Mouse (Mus musculus): ENCODE measurements around the gene Etl4.
A peak's percentile ranks its signal among the peaks of the same experiment; 100 is the strongest.

The Etl4 gene

DNA sequence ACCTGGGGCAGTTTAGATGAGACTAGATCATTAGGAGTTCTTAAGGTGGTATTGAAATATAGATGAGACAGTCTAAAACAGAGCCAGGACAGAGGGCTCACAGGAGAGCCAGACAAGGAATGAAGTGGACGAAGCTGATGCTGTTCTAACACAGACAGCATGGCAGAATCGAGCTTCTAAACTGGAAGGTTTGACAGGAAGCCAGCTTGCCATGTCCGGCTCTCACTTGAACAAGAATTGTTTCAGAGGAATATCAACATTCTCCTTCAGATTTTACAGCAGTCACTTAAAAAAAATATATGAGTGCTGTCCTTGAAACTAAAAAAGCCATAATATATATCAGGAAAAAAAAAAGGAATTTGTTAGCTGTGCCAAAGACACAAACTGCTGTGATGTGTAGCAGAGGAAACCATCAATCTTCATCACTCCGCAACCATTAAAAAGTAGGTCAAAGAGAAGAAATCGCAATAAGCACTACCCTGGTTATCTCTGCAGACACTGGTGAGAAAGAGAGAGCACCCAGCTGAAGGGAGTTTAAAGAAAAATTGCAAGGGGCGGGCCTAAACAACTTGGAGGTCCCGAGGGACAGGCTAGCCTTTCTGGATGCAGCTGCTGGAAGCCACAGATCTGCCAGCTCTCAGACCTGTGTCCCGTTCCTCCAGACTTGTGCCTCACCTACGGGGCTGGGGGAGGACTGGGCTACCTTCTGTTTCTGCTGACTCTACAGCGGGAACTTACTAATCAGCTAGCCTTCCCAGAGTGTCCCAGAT is 534.3 kb downstream of the Etl4 start:
- DNase-seq (ENCODE audit: low read depth) = no peak

DNA sequence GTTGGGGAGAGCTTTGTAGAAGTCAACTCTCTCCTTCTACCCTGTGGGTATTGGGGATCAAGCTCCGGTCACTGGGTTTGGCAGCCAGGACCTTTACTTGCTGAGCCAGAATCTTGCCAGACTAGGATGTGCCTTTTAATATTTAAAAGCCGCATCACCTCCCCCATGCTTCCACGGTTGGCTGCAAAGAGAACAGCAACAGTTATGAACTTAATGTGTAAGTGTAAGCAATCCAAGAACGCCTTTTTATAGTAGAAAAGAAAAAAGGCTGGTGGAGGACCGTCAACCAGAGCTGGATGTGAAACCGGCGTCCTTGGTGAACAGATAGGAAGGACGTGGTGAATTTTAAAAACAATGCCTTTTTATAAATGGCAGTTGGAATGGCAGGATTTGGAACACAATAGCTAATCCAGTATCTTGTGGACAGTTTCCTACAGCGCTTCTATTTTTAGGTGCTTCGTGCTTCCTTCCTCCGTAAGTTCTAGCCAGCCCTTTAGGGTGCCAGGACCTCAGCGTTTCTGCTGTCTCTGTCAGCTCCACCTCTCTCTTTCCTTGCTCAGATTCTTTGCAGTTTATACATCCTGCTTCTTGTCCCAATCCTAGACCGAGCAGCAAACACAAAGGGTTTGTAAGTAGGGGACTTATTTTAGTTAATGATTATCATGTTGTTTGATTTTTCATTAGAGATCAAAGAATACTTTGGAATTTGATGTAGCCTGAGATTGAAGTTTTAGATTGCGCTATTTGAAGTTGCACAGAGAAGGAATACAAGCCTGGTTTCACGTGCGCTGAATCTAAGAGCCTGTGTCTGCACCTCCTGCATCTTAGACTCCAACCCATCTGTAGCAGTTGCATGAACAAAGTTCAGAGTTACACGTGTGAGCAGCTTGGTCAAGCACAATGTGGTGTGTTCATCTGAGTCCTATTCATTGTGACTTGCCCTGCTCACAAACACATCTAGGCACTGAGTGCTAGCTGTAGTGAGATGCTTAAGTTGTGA is 535.9 kb downstream of the Etl4 start:
- no peak for DNase-seq (ENCODE audit: low read depth)

GRCm38 (mm10) chr2:20446180-20446579 is 536.6 kb downstream of the Etl4 start:
- DNase-seq (ENCODE audit: low read depth) = no peak

- no peak for DNase-seq (ENCODE audit: low read depth)
These were observed 541.4 kb downstream of the Etl4 start for GRCm38 (mm10) chr2:20450945-20451344.

DNA sequence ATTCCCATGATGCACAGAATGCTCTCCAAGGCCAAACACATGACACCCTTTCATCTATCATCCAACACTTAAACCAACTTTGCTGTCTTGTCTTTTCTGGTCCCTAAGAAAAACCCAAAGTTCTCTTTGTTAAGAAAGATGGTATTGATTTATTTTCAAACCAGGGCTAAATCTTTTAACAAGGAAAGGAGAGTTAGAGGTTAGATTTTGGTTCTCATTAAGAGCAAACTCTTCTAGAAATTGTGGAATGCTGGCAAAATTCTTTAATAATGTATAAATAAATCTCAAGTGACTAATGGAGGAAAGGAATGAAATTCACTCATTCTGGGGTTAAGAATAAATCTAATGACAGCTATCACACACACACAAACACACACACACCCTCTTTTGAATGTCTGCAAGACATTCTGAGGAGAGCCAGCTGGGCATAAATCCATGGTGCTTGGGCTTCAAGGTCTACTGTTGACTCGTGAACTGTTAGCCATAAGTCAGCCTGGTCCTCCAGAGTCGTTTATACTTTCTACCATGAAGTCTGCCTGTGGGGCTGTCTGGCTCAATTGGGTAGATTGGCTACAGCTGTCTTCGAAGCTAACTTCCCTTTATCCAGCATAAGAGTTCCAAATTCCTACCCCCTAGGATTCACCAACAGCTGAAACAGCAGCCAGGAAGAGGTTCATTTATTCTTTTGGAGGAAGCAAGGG is 544.1 kb downstream of the Etl4 start:
- DNase-seq (ENCODE audit: low read depth) = peak; percentile 40

DNA sequence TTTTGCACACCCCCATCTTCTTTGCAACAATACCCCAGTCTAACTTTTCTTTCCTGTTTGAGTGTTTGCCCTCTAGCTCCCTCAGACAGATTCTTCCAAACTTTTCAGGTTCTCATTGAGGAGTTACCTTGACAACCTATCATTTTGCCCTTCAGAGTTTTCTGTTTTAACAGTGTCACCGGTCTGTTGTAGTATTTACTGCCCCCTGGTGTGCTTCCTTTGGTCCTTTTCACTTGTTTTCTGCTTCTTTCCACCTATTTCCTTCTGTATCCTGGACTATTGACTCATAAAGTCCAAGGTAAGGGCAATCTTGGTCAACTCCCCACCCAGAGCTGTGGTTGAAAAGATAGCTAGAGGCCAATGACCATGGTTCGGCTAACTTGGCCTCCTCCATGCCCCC is 569.6 kb downstream of the Etl4 start:
- DNase-seq (ENCODE audit: low read depth) = no peak

DNA sequence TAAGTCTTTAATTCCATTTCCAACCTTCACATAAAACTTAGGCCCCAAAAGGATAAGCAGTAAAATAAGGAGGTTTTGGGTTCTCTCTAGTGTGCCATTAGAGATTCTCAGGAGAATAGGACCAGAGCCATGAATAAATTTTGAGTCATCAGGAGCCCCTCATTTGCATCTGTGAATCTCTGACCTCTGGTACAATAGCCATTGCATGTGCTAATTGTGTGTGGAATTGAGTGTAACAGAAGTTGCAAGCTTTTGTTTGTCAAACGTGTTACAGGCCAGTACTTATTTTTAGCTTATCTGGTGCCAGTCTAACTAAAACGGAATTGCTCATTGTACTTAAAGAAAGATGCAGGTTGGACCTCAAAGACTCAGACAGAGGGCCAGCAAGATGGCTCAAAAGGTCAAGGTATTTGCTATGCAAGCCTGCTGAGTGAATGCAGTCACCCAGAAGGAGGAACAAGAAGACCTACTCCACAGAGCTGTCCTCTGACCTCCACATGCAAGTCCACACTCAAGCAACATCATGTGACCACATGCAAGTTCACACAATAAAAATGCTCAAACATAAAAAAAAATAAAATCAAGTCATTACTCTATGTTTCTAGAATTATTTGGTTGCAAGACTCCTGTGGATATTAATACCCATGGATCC is 576.7 kb downstream of the Etl4 start:
- DNase-seq (ENCODE audit: low read depth) = no peak

DNA sequence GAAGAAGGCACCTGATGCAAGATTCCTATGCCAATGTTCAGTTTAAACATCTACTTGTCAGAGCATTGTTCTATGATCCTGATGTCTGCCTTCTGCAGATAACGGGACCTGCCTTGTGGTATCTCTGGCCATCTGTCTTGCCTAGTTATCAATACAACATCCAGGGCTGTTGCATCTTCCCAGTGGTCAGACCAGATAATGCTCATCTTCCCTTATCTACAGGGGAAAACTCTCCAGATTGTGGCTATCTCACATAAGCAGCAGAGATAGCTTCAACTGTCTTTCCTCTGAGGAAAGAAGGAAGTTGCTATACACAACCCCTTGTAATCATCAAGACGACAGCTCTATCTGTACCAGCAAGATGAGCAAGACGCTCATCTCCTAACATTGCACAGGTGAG is 579.5 kb downstream of the Etl4 start:
- no peak for DNase-seq (ENCODE audit: low read depth)

GRCm38 (mm10) chr2:20492125-20492524 is 582.5 kb downstream of the Etl4 start:
- no peak for DNase-seq (ENCODE audit: low read depth)

DNA sequence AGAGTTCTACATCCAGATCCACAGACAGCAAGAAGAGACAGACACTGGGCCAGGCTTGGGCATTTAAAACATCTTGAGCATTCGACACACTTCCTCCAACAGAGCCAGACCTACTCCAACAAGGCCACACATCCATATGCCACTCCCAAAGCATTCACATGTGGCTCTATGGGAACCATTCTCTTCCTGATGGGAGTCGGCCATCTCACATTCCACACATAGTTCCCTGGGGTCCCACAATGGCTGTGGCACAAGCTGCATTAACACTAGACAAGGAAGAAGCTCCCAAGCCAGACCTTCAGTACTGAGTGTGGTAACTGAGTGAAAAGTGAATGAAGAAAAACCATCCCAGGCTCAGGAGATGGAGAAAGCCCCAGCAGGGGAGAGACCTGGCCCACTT is 584.2 kb downstream of the Etl4 start:
- DNase-seq (ENCODE audit: low read depth) = no peak

DNA sequence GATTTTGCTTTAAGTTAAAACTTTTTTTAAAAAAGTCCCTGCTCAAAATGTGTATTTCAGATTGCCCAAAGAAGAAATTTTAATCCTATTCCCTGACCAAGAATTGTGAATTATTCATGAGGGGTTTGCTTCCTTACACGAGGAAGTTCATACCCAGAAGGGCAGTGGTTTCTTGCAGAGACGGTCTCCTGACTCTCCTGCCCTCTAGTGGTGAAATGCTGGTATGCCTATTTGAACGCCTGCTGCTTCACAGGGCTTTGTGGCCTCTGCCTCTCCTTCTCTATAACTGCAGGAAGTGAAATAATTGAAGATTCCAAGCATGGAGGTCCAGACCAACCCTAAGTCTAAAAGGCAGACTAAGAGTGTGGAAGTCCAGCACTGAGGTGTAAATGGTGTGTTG is 585.1 kb downstream of the Etl4 start:
- DNase-seq (ENCODE audit: low read depth) = peak; percentile 24

- no peak for DNase-seq (ENCODE audit: low read depth)
These were observed 586.7 kb downstream of the Etl4 start for GRCm38 (mm10) chr2:20496219-20496800.

DNA sequence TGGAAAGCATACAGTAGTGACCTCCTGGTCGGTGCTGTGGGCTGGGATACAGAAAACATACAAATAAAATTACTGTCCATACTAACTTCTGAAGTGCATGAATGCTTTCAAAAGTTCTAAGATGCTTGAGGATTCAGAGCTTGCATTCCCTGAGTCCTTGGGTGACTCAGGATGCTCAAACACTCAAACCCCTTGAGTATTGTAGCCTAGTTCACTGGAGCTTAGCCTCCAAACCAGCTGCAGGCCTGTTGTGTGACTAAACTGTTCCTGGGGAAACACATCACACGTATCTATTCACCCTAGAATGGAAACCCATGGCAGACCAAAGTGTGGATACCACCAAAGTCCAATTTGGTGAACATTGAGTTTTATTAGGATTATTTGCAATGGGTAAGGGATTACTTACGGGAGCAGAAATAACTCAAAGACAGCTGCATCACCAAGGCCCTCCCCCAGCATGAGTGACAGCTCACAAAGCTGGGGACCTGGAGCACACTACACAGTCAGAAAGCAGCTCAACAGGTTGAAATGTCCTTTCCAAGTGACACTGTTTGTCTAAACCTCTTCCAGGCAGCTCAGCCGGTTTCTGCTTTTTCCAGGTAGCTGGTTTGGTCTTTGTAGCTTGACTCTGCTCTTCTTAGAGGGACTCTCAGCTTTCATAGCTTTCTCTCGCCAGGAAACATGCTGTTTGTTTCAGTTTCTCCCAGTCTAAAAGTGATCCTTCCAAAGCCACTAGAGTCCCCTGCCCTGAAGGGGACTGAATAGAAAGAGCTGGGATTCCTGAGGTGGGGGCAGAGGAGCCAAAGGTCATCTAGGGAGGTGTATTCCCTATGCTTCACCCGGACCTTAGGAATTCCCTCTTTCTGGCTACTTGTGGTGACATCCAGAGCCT is 598.5 kb downstream of the Etl4 start:
- no peak for DNase-seq (ENCODE audit: low read depth)

DNA sequence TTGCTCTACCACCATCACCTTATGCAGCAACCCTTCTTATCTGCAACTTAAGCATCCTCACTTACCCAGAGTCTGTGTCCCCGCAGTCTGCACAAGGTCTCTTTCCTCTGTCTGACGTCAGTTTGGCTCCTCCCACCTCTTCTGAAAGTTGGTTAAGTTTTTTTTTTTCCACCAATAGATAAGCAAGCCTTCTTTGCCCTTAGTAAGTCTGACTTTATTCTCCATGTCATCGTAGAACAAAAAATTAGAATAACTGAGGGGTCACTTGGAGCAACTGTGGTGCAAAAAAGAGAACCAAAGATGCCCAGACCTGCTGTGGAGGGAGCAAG is 599.1 kb downstream of the Etl4 start:
- DNase-seq (ENCODE audit: low read depth) = no peak

DNA sequence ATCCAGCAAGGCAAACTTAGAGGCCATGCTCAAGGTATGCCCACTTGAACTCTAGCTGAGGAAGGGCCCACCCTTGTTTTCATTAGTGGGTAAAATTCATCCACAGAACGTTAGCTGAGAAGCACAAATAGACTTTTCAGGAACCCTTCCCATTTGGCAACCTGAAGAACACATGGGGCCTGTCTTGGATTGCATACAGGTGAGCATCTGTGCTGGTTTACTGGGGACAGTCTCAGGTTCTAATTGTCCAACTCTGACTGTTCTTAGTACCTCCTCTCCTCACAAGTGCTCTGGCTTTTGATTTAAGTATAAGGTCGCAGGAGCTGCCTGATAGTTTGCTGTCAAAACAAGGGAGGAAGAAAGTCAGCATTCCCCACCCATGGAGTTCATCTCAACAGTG is 600.5 kb downstream of the Etl4 start:
- no peak for DNase-seq (ENCODE audit: low read depth)

- no peak for DNase-seq (ENCODE audit: low read depth)
These were observed 606.8 kb downstream of the Etl4 start for GRCm38 (mm10) chr2:20516270-20516865.

DNA sequence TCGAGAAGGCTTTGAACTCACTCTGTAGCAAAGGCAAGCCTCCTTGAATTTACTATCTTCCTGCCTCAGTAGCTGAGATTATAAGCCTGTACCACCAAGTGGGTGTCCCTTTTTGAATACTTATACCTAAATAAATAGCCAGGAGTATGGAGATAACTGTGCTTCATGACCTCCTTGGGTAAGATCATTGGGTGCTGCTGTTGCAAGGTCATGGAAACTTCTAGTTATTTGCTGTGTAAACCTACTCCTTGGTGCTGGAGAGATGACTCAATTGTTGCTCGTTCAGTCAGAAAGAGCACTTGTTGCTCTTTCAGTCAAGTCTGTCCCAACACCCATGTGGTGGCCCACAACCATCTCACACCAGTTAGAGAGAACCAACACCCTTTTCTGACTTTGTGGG is 608.3 kb downstream of the Etl4 start:
- no peak for DNase-seq (ENCODE audit: low read depth)

GRCm38 (mm10) chr2:20518506-20518905 is 608.9 kb downstream of the Etl4 start:
- peak; percentile 4 for DNase-seq (ENCODE audit: low read depth)

DNA sequence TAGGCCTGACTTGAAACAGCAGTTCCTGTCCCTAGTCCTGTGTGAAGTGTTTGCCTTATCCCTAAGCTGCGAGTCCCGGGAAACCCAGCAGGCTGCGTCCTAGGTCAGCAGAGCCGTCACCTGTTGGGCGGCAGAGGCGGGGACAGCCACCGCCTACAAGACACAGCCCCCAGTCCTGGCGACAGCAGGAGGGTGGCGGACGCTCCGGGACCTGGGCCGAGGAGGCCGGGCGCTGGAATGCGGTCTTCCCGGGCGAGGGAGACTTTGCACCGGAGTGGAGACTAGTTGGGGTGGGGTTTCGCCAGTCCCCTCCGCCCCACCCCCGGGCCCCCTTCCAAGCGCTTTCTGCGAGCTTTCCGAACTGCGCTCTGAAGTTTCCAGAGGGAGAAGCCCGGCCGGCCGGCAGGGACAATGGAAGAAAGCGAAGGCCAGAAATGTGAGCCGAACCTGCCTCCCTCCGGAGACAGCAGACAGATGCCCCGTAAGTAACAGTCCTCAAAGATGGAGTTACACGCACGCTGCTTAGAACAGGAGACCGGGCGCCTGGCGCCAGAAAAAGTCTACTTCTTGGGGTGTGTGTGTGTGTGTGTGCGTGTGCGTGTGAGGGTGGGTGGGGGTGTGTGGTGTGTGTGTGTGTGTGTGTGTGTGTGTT is 610.0 kb downstream of the Etl4 start:
- DNase-seq (ENCODE audit: low read depth) = peak; percentile 7

DNA sequence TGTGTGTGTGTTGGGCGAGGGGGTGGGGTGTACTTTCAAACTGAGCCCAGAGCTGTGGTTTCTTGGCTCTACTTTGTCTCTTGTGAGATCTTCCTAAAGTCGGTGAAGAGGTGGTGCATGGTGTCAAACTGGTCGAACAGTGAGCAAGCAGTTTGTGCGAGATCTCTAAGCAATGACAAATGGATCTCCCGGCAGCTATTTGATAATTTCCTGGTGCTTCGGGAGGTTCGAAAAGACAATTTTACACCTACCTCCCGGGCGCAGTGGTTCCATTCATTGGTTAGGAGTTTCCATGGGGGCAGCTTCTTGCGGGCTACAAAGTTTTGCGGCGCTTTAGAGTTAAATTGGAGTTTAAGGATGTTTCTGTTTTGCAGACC is 610.5 kb downstream of the Etl4 start:
- no peak for DNase-seq (ENCODE audit: low read depth)

Data from fibroblast of lung, adult 2 months (primary cell).